Mouse (Mus musculus) cortical plate, adult 2 months (tissue): ENCODE data around the gene St3gal4.

Source experiments
- CTCF ChIP-seq: fragments of 200-500 bp; IDR thresholded peaks from 2 replicates; pipeline ENCODE4 v1.5.1; 2011; ENCODE audit warnings: mild to moderate bottlenecking, control low read depth, low read length; ENCODE audit not compliant: insufficient read depth; ENCODE audit errors: extremely low read depth
- POLR2A ChIP-seq: fragments of 200-500 bp; IDR thresholded peaks from 2 replicates; pipeline ENCODE4 v1.6.1; 2011; ENCODE audit warnings: mild to moderate bottlenecking, low read length, control low read depth; ENCODE audit not compliant: insufficient read depth; ENCODE audit errors: extremely low read depth

GRCm38 (mm10) chr9:35048449-35048848 lies 70.6 kb downstream of the St3gal4 start:
- no peak for TF ChIP-seq CTCF
- no peak for TF ChIP-seq POLR2A
